Mouse (Mus musculus): Measurements from ENCODE around the gene Cdca3.

Gene Cdca3

DNA sequence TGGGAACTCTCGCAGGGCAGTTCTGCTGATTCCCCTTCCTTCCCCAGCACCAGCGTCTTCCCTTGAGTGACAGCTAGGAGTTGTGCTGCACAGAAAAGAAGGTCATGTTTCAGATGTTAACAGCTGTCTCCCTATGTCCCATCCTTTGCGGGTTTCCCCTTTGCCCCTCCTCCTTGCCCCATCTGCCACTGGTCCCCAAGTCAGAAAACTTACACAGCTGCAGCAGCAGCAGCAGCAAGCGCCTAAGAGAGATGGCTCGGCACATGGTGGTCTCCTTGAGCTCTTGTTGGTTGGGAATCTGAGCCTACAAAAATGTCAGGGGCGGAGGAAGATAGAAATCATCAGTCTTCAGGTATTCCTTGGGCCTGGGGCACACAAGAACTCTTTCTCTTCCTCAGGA, 50.0 kb downstream of the Cdca3 start:
- DNase-seq = peak; percentile 84

GRCm38 (mm10) chr6:124881821-124882220, 52.5 kb downstream of the Cdca3 start:
- DNase-seq = no peak
